Mouse (Mus musculus) mouse embryonic stem cell (cell line): ENCODE data around the gene Banp.

Experiments
- in situ Hi-C, 2 experiments: fragments of 300-500 bp; cut with MboI; formaldehyde crosslinking; loops; 1 replicate in 1 of 2; 3 replicates in 1 of 2; pipeline ENCODE4 v1.14.3; 2019 to 2020; ENCODE audit warnings: low sequenced_read_pairs in 2 of 2, low pct_unique_long_range_greater_than_20kb in 1 of 2, mixed read lengths in 1 of 2; ENCODE audit not compliant: unreplicated experiment in 1 of 2

Gene Banp

GRCm38 (mm10) chr8:122067783-122068505 lies 118.4 kb downstream of the Banp start:
- in situ Hi-C loops, result no loop called here

GRCm38 (mm10) chr8:122068609-122069008 lies 119.1 kb downstream of the Banp start:
- in situ Hi-C loops, result no loop called here

DNA sequence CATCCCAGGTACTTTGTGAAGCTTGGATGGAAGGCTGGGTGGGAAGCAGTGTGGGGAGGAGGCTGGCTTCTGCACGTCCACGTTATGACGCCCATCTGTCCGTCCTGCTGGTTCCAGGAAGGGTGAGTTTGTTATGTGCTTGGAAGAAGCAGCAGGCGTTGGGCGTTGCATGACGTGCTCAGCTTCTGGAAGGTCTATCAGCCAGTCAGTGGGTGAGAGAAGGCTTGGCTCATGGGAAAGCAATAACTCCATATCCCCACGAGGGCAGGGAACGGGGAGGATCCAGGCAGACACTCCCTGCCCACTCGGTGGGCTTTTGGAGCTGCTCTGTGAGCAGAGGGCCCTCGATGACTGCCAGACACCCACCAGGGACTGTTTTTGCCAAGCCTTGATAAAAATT lies 119.7 kb downstream of the Banp start:
- in situ Hi-C loops, result no loop called here

GRCm38 (mm10) chr8:122071193-122071592 lies 121.6 kb downstream of the Banp start:
- in situ Hi-C loops, result no loop called here

DNA sequence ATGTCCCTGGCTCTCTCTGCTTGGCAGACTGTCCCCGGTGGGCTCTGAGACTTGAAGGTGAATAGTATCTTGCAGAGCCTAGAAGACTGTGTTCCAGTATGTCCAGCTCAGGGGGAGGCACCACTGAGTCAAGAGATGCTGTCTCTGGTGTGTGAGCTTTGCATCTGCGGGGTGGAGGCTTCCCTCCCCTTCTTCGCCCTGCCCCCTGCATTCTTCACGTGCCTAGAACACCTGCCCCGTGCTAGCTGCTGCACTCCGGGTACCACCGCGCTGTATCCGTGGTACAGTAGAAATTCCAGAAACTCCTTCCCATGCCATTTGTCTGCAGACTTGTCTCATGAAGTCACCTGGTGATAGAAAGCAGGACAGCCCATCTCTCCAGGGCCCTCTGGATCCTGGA lies 124.4 kb downstream of the Banp start:
- in situ Hi-C loops, result no loop called here

DNA sequence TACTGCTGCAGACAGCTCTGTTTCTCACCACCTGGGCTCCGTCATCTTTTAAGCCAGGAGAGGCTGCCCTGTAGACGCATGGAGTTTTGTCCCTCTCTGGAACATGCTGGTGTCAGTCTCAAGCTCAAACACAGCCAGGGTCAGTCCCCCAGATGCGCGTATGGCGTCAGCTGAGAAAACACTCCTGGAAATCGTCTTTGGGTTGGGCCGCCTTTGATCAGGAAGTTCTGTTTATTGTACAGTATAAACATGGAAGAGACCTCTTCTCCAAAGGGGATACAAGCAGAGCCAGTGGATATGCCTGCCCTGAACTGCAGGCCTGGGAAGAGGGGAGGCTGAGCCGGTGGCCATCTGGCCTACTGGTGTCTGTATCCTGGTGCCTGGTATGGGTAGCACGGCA lies 124.9 kb downstream of the Banp start:
- in situ Hi-C loops, result no loop called here

DNA sequence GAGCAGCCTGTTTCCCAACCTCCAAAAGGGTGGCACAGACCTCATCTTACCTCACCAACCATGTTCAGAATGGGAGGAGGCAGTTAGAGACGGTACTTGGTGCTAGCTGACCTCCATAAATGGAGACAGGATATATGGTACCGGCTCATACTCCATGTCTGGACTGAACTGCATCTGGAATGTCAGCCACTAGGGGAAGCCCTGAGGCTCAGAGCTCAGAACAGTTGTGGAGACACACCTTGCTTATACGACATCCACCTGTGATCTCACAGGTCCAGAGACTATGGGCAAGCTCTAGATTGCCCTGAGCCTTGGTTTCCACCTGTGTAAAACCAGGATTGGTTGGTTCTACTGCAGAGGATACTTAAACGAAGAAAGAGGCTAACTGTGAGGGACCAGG lies 125.4 kb downstream of the Banp start:
- in situ Hi-C loops, result no loop called here

DNA sequence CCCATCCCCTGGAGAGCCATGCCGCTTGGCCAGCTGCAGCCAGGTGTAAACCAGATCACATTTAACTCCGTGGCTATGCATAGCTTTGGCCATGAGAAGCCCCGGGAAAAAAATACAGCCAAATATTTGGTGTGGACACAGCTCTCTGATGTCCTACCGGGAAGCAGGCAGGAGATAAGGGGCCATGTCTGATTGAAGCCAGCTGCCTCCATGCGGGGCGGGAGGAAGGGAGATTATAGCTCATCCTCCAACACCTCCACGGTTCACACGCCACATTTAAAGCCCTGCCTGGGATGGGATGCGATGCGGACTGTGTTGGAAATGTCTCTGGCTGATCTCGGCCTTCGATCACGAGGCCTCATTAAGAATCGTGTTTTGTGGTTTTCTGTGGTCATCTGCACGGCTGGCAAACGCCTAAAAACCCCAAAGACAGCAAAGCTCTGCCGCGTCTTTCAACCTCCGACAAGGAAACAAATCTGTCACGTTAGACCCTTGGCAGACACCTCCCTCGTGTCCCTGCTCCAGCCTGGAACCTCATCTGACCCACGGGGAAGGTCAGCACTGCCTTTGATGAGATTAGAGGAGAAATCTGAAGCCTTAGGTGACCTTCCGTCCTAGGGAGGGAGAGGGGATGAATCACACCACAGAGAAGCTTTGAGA lies 126.8 kb downstream of the Banp start:
- in situ Hi-C loops, result no loop called here

GRCm38 (mm10) chr8:122078321-122078720 lies 128.8 kb downstream of the Banp start:
- in situ Hi-C loops, result no loop called here
